Mouse (Mus musculus) stomach, postnatal 0 days (tissue): ENCODE data around the gene Cnot8. TPM values are rescaled to one million over a fixed set of nuclear protein-coding genes. Genes with fewer than 3 reads are reported as not detected.
"Not testable (repeated sequence)": the region's sequence is repeated elsewhere in the genome, so short reads cannot be mapped to it uniquely, and the experiment has no call there.

Source experiments
- ATAC-seq: fragments of 200-750 bp; cut with Nextera tagmentation; 2 replicates; pipeline ENCODE4 v1.8.0; 2017; ENCODE audit not compliant: low FRiP score, low TSS enrichment
- DNase-seq: peaks from one replicate; pipeline ENCODE4 v3.0.0-alpha.2; 2016; ENCODE audit warnings: low spot score
- H3K27ac ChIP-seq: fragments of 300-500 bp; sonication (generic); replicated peaks from 2 replicates; pipeline ENCODE4 v1.5.1; 2014; ENCODE audit warnings: mild to moderate bottlenecking, control low read depth
- H3K27me3 ChIP-seq: fragments of 300-500 bp; sonication (generic); 2 replicates; pipeline ENCODE4 v1.6.1; 2014; ENCODE audit warnings: low read length; ENCODE audit not compliant: control insufficient read depth, insufficient read depth
- H3K36me3 ChIP-seq: fragments of 300-500 bp; sonication (generic); 2 replicates; pipeline ENCODE4 v1.6.1; 2014; ENCODE audit warnings: low read length, mixed read lengths; ENCODE audit not compliant: control insufficient read depth, insufficient read depth
- H3K4me1 ChIP-seq: fragments of 300-500 bp; sonication (generic); replicated peaks from 2 replicates; pipeline ENCODE4 v1.6.1; 2014; ENCODE audit warnings: antibody characterized with exemption; ENCODE audit not compliant: control insufficient read depth, insufficient read depth
- H3K4me2 ChIP-seq: fragments of 300-500 bp; sonication (generic); replicated peaks from 2 replicates; pipeline ENCODE4 v1.6.1; 2014; ENCODE audit warnings: low read depth, mild to moderate bottlenecking, control low read depth, moderate library complexity
- H3K4me3 ChIP-seq: fragments of 300-500 bp; sonication (generic); 2 replicates; pipeline ENCODE4 v1.5.1; 2014; ENCODE audit warnings: low read depth, low read length, control low read depth
- H3K9ac ChIP-seq: fragments of 300-500 bp; sonication (generic); 2 replicates; pipeline ENCODE4 v1.6.1; 2014; ENCODE audit warnings: mild to moderate bottlenecking, low read length, control low read depth, mixed read lengths
- H3K9me3 ChIP-seq: fragments of 300-500 bp; sonication (generic); 2 replicates; pipeline ENCODE4 v1.6.1; 2016; ENCODE audit warnings: low read length; ENCODE audit not compliant: control insufficient read depth
- CTCF ChIP-seq: IDR thresholded peaks from 2 replicates; pipeline ENCODE4 v1.5.1; 2016; ENCODE audit warnings: antibody characterized with exemption, low read depth, mild to moderate bottlenecking, moderate library complexity
- EP300 ChIP-seq: optimal IDR thresholded peaks from 2 replicates; pipeline ENCODE3; 2016; ENCODE audit warnings: antibody characterized with exemption
- WGBS: fragments of 180-500 bp; shearing (Covaris S2); extraction: QIAGEN DNeasy Blood & Tissue Kit; methylation state at CpG from one replicate; pipeline ENCODE4 v1.1.7; 2014; 5-methylcytosine and 5-hydroxymethylcytosine counted together
- polyA plus RNA-seq: library from polyadenylated mRNA; unstranded; fragments of >200 nt; fragmentation: Nextera tagmentation; extraction: Ambion mirVana; gene quantifications from 2 replicates; pipeline ENCODE4 v1.2.1, GENCODE M21; 2015

Gene Cnot8
- polyA plus RNA-seq, 1 experiment from 2014 or later: 42.9 TPM

DNA sequence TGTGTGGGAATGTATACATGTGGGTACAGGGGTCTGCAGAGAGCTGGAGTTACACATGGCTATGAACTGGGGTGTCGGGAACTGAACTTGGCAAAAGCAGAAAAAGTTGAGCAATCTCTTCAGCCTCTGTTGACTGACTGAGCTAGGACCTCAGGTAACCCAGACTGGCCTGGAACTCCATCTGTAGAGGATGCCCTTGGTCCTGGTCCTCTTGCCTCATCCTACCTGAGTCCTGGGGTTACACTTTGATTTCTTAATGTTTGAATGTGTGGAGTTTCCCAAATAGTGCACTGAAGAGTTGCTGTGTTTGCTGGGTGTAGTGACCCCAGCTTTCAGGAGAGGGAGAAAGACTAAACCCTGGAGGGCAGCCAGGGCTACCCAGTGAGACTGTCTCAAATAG, 8.4 kb upstream of the Cnot8 start:
- no peak for ATAC-seq
- 86% methylated on average over 1 of the region's 1 CpGs for WGBS
- no peaks in the 10 kb centered on the region for H3K36me3 ChIP-seq
- no peak overlapping the region for H3K27ac ChIP-seq
- no peaks in the 10 kb centered on the region for H3K9me3 ChIP-seq
- H3K9ac ChIP-seq: no peak overlapping the region
- TF ChIP-seq EP300 (no peak), CTCF (no peak)
- no peak overlapping the region for H3K4me3 ChIP-seq
- H3K4me1 ChIP-seq: no peaks in the 10 kb centered on the region
- DNase-seq: no peak
- no peaks in the 10 kb centered on the region for H3K27me3 ChIP-seq
- no peak overlapping the region for H3K4me2 ChIP-seq

GRCm38 (mm10) chr11:58096160-58096559, 7.8 kb upstream of the Cnot8 start:
- Histone ChIP-seq H3K4me1 (no peaks in the 10 kb centered on the region), H3K27me3 (no peaks in the 10 kb centered on the region), H3K4me2 (no peak overlapping the region), H3K27ac (no peak overlapping the region), H3K9me3 (no peaks in the 10 kb centered on the region), H3K9ac (no peak overlapping the region), H3K4me3 (no peak overlapping the region), H3K36me3 (no peaks in the 10 kb centered on the region)
- ATAC-seq (no peak), DNase-seq (no peak)
- 56% methylated on average over 5 of the region's 5 CpGs for WGBS
- TF ChIP-seq CTCF: no peak
- TF ChIP-seq EP300: no peak

DNA sequence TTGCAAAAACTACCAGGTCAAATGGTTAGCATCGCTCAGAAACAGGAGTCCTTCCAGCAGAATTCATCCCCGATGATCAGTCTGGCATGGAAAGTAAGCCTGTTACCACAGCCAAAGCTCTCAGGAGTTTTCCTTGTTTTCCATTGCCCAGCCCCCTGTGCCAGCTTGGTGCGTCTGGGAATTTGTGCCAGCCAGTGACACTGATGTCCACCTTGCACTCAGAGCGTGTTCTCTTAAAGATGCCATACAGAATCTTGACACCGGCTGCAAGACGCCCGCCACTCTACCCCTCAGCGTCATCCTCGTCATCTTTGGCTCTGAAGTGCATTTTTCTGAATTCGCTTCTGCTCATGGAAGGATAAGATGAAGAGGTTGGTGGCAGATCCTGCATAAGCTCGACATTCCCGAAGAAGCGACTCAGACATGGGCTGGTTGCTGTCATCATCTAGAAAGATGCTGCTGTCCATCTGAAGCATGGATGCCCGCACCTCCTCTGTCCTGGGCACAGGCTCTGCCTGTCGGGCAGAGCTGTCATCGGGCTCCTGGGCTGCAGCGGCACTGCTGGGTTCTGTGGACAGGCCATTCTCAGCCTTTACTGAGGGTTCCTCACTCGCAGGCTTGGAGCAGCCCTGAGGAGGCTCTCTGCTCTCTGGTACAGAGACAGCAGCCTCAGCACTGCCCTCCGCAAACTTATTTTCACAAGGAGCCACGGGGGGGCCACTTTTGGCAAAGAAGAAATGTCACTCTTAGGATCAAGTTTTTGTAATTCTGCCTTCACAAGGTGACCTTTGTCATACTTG, 6.9 kb upstream of the Cnot8 start:
- H3K4me1 ChIP-seq: no peaks in the 10 kb centered on the region
- ATAC-seq (no peak), DNase-seq (no peak)
- no peaks in the 10 kb centered on the region for H3K36me3 ChIP-seq
- peak overlapping the region; percentile 72 for H3K4me2 ChIP-seq
- no peak overlapping the region for H3K9ac ChIP-seq
- no peaks in the 10 kb centered on the region for H3K27me3 ChIP-seq
- no peaks in the 10 kb centered on the region for H3K9me3 ChIP-seq
- TF ChIP-seq EP300 (no peak), CTCF (no peak)
- no peak overlapping the region for H3K27ac ChIP-seq
- WGBS: 55% methylated on average over 20 of the region's 20 CpGs
- H3K4me3 ChIP-seq: no peak overlapping the region

DNA sequence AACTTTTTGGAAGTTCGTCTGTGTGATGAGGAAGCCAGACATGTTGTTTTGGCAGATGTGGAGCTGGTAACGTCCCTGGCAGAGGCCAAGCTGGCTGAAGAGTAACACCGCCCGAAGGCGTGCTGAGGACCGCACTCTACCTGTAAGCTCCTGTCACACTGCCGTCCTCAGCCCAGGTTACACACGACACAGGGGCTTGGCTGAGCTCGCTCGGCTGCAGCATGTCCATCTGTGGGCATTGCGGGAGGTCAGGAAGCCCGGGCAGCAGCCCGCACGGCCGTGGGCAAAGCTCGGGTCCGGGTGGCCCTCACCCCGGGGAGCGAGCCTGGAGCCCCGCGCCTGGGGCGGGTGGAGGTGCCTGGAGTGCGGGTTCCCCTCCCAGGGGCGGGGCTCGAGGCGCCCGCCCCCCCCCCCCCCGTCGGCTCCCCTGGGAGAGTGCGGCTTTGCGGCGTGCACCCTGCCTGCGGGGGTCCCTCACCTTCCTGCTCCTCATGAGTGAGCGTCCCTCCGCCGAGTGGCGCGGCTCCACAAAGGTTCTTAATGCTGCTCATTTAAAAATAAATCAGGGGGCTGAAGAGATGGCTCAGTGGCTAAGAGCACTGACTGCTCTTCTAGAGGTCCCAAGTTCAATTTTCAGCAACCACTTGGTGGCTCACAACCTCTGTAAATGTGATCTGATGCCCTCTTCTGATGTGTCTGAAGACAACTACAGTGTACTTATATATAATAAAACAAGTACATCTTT, 6.2 kb upstream of the Cnot8 start:
- TF ChIP-seq EP300 (no peak), CTCF (no peak)
- H3K4me2 ChIP-seq: peak overlapping the region; percentile 72
- peak overlapping the region; percentile 43; the same call in 1 of the 2 replicates for H3K9ac ChIP-seq
- H3K27ac ChIP-seq: no peak overlapping the region
- WGBS: 3% methylated on average over 32 of the region's 38 CpGs
- no peaks in the 10 kb centered on the region for H3K36me3 ChIP-seq
- no peaks in the 10 kb centered on the region for H3K4me1 ChIP-seq
- H3K27me3 ChIP-seq: no peaks in the 10 kb centered on the region
- ATAC-seq (peak; percentile 41; the same call in 1 of the 2 replicates), DNase-seq (peak; percentile 34)
- H3K4me3 ChIP-seq: peak overlapping the region; percentile 40
- H3K9me3 ChIP-seq: no peaks in the 10 kb centered on the region

- DNase-seq, H3K27me3 ChIP-seq, H3K27ac ChIP-seq, H3K4me2 ChIP-seq, H3K4me3 ChIP-seq, ATAC-seq, H3K4me1 ChIP-seq, H3K9me3 ChIP-seq, H3K9ac ChIP-seq, H3K36me3 ChIP-seq: not testable (repeated sequence)
- 71% methylated on average over 5 of the region's 5 CpGs for WGBS
- TF ChIP-seq CTCF: peak; percentile 58
Measured at GRCm38 (mm10) chr11:58098366-58098720, 5.6 kb upstream of the Cnot8 start.

DNA sequence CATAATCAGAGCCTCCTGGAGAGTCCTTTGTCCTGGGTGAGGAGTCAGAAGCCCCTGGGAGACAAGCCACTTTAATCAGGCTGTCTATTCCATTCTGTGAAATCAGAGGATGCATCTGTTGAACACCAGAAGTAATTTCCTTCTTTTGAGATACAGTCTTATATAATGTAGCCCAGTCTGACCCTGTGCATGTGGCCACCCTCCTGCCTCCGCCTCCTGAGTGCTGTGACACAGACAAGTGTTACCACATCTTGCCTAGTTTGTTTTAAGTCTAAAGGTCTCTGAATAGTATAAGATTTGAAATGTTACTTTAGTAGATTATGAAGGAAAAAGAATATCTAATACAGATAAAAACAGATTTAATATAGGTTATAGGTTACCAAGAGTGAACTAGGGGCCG, 3.9 kb upstream of the Cnot8 start:
- Histone ChIP-seq H3K9ac (no peak overlapping the region), H3K27me3 (no peaks in the 10 kb centered on the region), H3K9me3 (no peaks in the 10 kb centered on the region), H3K4me2 (no peak overlapping the region), H3K27ac (no peak overlapping the region), H3K4me3 (no peak overlapping the region), H3K4me1 (no peaks in the 10 kb centered on the region; the same call in 1 of the 2 replicates), H3K36me3 (no peaks in the 10 kb centered on the region)
- TF ChIP-seq CTCF (no peak), EP300 (no peak)
- 83% methylated on average over 2 of the region's 2 CpGs for WGBS
- DNase-seq: no peak
- no peak for ATAC-seq
